Mouse (Mus musculus) thymus, postnatal 36 days (tissue): ENCODE data around the gene Actg1.

Source experiments
- DNase-seq, 2 experiments: peaks; one replicate each; pipeline ENCODE4 v3.0.0; 2022; ENCODE audit warnings: mixed read lengths in 2 of 2

Gene Actg1

GRCm38 (mm10) chr11:120307566-120308430, 40.5 kb downstream of the Actg1 start:
- DNase-seq, result peak; percentile 86 to 91

- no peak for DNase-seq
Observed at GRCm38 (mm10) chr11:120307132-120307413, 41.3 kb downstream of the Actg1 start.

GRCm38 (mm10) chr11:120306366-120307131, 41.8 kb downstream of the Actg1 start:
- DNase-seq, result peak in 1 of 2 experiments; percentile 3

GRCm38 (mm10) chr11:120305535-120306365, 42.6 kb downstream of the Actg1 start:
- DNase-seq, result peak in 1 of 2 experiments; percentile 20

GRCm38 (mm10) chr11:120304886-120305534, 43.3 kb downstream of the Actg1 start:
- DNase-seq, result peak; percentile 91

GRCm38 (mm10) chr11:120304350-120304694, 44.0 kb downstream of the Actg1 start:
- DNase-seq, result no peak

GRCm38 (mm10) chr11:120303559-120304349, 44.6 kb downstream of the Actg1 start:
- no peak for DNase-seq

- DNase-seq, result no peak
Observed at GRCm38 (mm10) chr11:120303119-120303518, 45.2 kb downstream of the Actg1 start.

- DNase-seq, result no peak
Observed at GRCm38 (mm10) chr11:120299484-120299883, 48.9 kb downstream of the Actg1 start.

- DNase-seq, result no peak
Observed at GRCm38 (mm10) chr11:120298441-120299141, 49.8 kb downstream of the Actg1 start.

GRCm38 (mm10) chr11:120297767-120298166, 50.6 kb downstream of the Actg1 start:
- DNase-seq, result no peak

- no peak for DNase-seq
Observed at GRCm38 (mm10) chr11:120296305-120297144, 51.8 kb downstream of the Actg1 start.
